Mouse (Mus musculus) ovary, postnatal 36 days (tissue): Measurements from ENCODE around the gene Prrc2a.
A peak's percentile ranks its signal among the peaks of the same experiment; 100 is the strongest.

ENCODE experiments used
- DNase-seq: peaks from one replicate; pipeline ENCODE4 v3.0.0; 2022; ENCODE audit warnings: low spot score, mixed read lengths

The Prrc2a gene

GRCm38 (mm10) chr17:35162730-35163129, 2.0 kb downstream of the Prrc2a start:
- peak; percentile 52 for DNase-seq

- DNase-seq, result no peak
Measured at GRCm38 (mm10) chr17:35162121-35162520, 2.6 kb downstream of the Prrc2a start.

- DNase-seq, result no peak
Measured at GRCm38 (mm10) chr17:35161421-35161820, 3.3 kb downstream of the Prrc2a start.

GRCm38 (mm10) chr17:35159638-35160037, 5.1 kb downstream of the Prrc2a start:
- no peak for DNase-seq

GRCm38 (mm10) chr17:35158850-35159593, 5.7 kb downstream of the Prrc2a start:
- DNase-seq, result no peak

- DNase-seq, result no peak
Measured at GRCm38 (mm10) chr17:35157661-35158175, 7.0 kb downstream of the Prrc2a start.

- no peak for DNase-seq
Measured at GRCm38 (mm10) chr17:35157254-35157653, 7.4 kb downstream of the Prrc2a start.

- no peak for DNase-seq
Measured at GRCm38 (mm10) chr17:35156461-35157200, 8.1 kb downstream of the Prrc2a start.

GRCm38 (mm10) chr17:35155451-35155850, 9.2 kb downstream of the Prrc2a start:
- DNase-seq, result no peak

- DNase-seq, result no peak
Measured at GRCm38 (mm10) chr17:35154616-35155015, 10.1 kb downstream of the Prrc2a start.

- DNase-seq, result no peak
Measured at GRCm38 (mm10) chr17:35153931-35154330, 10.8 kb downstream of the Prrc2a start.

- no peak for DNase-seq
Measured at GRCm38 (mm10) chr17:35153077-35153476, 11.6 kb downstream of the Prrc2a start.

- no peak for DNase-seq
Measured at GRCm38 (mm10) chr17:35152121-35152520, 12.6 kb downstream of the Prrc2a start.

- DNase-seq, result no peak
Measured at GRCm38 (mm10) chr17:35147922-35148639, 16.6 kb downstream of the Prrc2a start.

GRCm38 (mm10) chr17:35147348-35147747, 17.3 kb downstream of the Prrc2a start:
- no peak for DNase-seq

- no peak for DNase-seq
Measured at GRCm38 (mm10) chr17:35146139-35146538, 18.6 kb downstream of the Prrc2a start.

- peak; percentile 67 for DNase-seq
Measured at GRCm38 (mm10) chr17:35141971-35142370, 22.7 kb downstream of the Prrc2a start.

- peak; percentile 7 for DNase-seq
Measured at GRCm38 (mm10) chr17:35140490-35140996, 24.2 kb downstream of the Prrc2a start.

- DNase-seq, result no peak
Measured at GRCm38 (mm10) chr17:35139269-35139668, 25.4 kb downstream of the Prrc2a start.

GRCm38 (mm10) chr17:35135591-35136320, 28.9 kb downstream of the Prrc2a start:
- no peak for DNase-seq

- DNase-seq, result peak; percentile 93
Measured at GRCm38 (mm10) chr17:35134801-35135590, 29.7 kb downstream of the Prrc2a start, which contains the start of gene Bag6. Bag6 (plus strand) TSS chr17:35135178.
